Mouse (Mus musculus): ENCODE results near the gene Rere. TPM values are rescaled to one million over a fixed set of nuclear protein-coding genes. Genes with fewer than 3 reads are reported as not detected.
A peak's percentile ranks its signal among the peaks of the same experiment; 100 is the strongest.

The Rere gene
- polyA plus RNA-seq, 1 experiment: 82.1 TPM

- peak; percentile 38 for DNase-seq (ENCODE audit: low read depth)
- no peak for TF ChIP-seq POLR2A (IDR thresholded peaks at IDR 0.05; ENCODE audit: borderline replicate concordance, extremely low read depth, insufficient read depth, insufficient read length, poor library complexity, severe bottlenecking)
- TF ChIP-seq CTCF (IDR thresholded peaks at IDR 0.05; ENCODE audit: borderline replicate concordance, extremely low read depth, insufficient read depth, insufficient read length): no peak
These were observed 93.4 kb downstream of the Rere start for GRCm38 (mm10) chr4:150374651-150375447.

- TF ChIP-seq CTCF (IDR thresholded peaks at IDR 0.05; ENCODE audit: borderline replicate concordance, extremely low read depth, insufficient read depth, insufficient read length) (no peak), POLR2A (IDR thresholded peaks at IDR 0.05; ENCODE audit: borderline replicate concordance, extremely low read depth, insufficient read depth, insufficient read length, poor library complexity, severe bottlenecking) (no peak)
- DNase-seq (ENCODE audit: low read depth): peak; percentile 62
These were observed 94.0 kb downstream of the Rere start for GRCm38 (mm10) chr4:150375448-150375935.

DNA sequence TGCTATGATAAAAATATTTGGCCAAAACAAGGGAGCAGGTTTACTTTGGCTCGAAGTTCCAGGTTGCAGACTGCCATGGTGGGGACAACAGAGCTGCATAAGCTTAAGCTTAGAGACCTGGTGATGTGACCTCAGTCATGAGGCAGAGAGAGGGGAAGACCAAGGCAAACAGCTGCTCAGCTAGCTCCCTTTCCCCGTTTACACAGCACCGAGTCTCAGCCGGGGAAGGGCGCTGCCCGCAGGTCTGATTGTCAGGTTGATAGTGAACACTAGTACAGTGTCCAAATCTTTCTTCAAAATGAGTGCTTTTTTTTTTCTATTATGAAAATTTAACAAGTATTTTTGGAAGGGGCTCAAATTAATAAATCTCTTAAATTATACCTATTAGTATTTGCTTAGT, 97.9 kb downstream of the Rere start:
- TF ChIP-seq POLR2A (IDR thresholded peaks at IDR 0.05; ENCODE audit: borderline replicate concordance, extremely low read depth, insufficient read depth, insufficient read length, poor library complexity, severe bottlenecking): no peak
- no peak for TF ChIP-seq CTCF (IDR thresholded peaks at IDR 0.05; ENCODE audit: borderline replicate concordance, extremely low read depth, insufficient read depth, insufficient read length)
- DNase-seq (ENCODE audit: low read depth): no peak

DNA sequence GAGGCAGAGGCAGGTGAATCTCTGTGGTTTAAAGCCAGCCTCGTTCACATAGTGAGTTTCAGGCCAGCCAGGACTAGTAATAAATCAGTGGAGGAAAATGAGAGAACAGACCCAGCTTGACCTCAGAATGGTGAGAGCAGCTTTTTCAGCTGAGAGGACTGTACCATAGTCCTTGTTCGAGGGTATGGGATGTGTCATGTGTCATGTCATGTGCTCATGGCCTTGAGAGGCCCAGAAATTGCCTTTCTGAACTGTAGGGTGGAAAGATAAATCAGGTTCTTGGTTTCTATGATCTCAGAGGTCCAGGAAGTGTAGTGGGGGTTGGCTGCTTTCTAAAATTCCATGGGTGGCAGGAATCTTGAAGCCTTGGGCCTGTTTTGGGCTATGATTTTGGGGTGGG, 98.3 kb downstream of the Rere start:
- no peak for TF ChIP-seq CTCF (IDR thresholded peaks at IDR 0.05; ENCODE audit: borderline replicate concordance, extremely low read depth, insufficient read depth, insufficient read length)
- TF ChIP-seq POLR2A (IDR thresholded peaks at IDR 0.05; ENCODE audit: borderline replicate concordance, extremely low read depth, insufficient read depth, insufficient read length, poor library complexity, severe bottlenecking): no peak
- DNase-seq (ENCODE audit: low read depth): no peak

GRCm38 (mm10) chr4:150380273-150380672, 98.8 kb downstream of the Rere start:
- no peak for DNase-seq (ENCODE audit: low read depth)
- no peak for TF ChIP-seq CTCF (IDR thresholded peaks at IDR 0.05; ENCODE audit: borderline replicate concordance, extremely low read depth, insufficient read depth, insufficient read length)
- TF ChIP-seq POLR2A (IDR thresholded peaks at IDR 0.05; ENCODE audit: borderline replicate concordance, extremely low read depth, insufficient read depth, insufficient read length, poor library complexity, severe bottlenecking): no peak

GRCm38 (mm10) chr4:150382504-150382903, 101.1 kb downstream of the Rere start:
- TF ChIP-seq CTCF (IDR thresholded peaks at IDR 0.05; ENCODE audit: borderline replicate concordance, extremely low read depth, insufficient read depth, insufficient read length) (no peak), POLR2A (IDR thresholded peaks at IDR 0.05; ENCODE audit: borderline replicate concordance, extremely low read depth, insufficient read depth, insufficient read length, poor library complexity, severe bottlenecking) (no peak)
- DNase-seq (ENCODE audit: low read depth): no peak

DNA sequence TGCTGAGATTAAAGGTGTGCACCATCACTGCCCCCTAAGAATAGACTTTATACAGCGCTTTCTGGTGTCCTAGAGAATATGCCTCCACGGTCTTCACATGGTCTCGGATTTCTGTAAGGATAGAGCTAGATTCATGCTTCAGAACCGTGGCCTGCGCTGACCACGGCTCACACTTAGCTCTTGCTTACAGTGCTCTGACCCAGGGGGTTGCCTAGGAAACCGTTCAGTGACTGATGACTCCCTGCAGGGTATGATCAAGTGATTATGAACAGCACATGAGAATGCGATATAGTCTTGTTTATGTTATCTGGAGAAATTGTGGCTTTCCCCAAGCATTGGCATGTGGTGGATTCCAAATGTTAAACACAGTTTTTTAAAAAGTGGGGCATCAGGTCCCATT, 103.0 kb downstream of the Rere start:
- TF ChIP-seq CTCF (IDR thresholded peaks at IDR 0.05; ENCODE audit: borderline replicate concordance, extremely low read depth, insufficient read depth, insufficient read length) (no peak), POLR2A (IDR thresholded peaks at IDR 0.05; ENCODE audit: borderline replicate concordance, extremely low read depth, insufficient read depth, insufficient read length, poor library complexity, severe bottlenecking) (no peak)
- DNase-seq (ENCODE audit: low read depth): peak; percentile 37

DNA sequence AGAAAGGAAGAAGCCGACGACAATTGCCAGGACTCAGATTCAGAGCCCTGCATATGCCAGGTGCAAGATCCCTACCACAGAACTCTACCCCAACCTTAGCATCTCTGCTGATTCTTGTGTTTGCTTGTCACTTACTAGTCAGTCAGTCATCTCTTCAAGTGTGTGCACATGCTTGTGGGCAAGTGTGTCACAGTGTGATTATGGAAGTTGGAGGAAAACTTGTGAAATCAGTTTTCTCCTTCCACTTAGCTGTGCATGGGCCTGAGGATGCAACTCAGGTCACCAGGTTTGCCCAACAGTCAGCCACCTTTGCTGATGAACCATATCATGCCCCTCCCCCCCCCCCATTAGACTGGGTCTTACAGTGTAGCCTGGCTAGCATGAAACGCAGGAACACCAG, 103.5 kb downstream of the Rere start:
- TF ChIP-seq POLR2A (IDR thresholded peaks at IDR 0.05; ENCODE audit: borderline replicate concordance, extremely low read depth, insufficient read depth, insufficient read length, poor library complexity, severe bottlenecking): no peak
- TF ChIP-seq CTCF (IDR thresholded peaks at IDR 0.05; ENCODE audit: borderline replicate concordance, extremely low read depth, insufficient read depth, insufficient read length): no peak

GRCm38 (mm10) chr4:150388518-150388917, 107.1 kb downstream of the Rere start:
- no peak for DNase-seq (ENCODE audit: low read depth)
- no peak for TF ChIP-seq POLR2A (IDR thresholded peaks at IDR 0.05; ENCODE audit: borderline replicate concordance, extremely low read depth, insufficient read depth, insufficient read length, poor library complexity, severe bottlenecking)
- TF ChIP-seq CTCF (IDR thresholded peaks at IDR 0.05; ENCODE audit: borderline replicate concordance, extremely low read depth, insufficient read depth, insufficient read length): no peak

More for the DNA sequence above, 103.5 kb downstream of the Rere start:
- no peak for DNase-seq (ENCODE audit: low read depth)

GRCm38 (mm10) chr4:150393607-150394006, 112.2 kb downstream of the Rere start:
- peak; percentile 29 for DNase-seq (ENCODE audit: low read depth)
- no peak for TF ChIP-seq POLR2A (IDR thresholded peaks at IDR 0.05; ENCODE audit: borderline replicate concordance, extremely low read depth, insufficient read depth, insufficient read length, poor library complexity, severe bottlenecking)
- TF ChIP-seq CTCF (IDR thresholded peaks at IDR 0.05; ENCODE audit: borderline replicate concordance, extremely low read depth, insufficient read depth, insufficient read length): no peak

DNA sequence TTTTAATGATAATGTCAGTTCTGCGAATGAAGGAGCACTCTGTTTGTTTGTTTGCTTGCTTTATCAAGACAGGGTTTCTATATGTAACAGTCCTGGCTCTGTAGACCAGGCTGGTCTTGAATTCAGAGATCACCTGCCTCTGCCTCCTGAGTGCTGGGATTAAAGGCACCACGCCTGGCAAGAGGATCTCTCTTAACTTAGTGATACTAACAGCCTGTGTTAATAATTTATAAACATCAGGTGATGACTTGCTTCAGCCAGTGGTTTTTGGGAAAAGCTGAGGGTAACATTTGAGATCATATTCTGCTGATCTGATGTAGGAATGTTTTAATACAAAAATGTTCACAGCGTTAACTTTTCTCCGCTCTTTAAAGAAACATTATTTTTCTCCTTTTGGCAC, 112.6 kb downstream of the Rere start:
- TF ChIP-seq CTCF (IDR thresholded peaks at IDR 0.05; ENCODE audit: borderline replicate concordance, extremely low read depth, insufficient read depth, insufficient read length): no peak
- no peak for TF ChIP-seq POLR2A (IDR thresholded peaks at IDR 0.05; ENCODE audit: borderline replicate concordance, extremely low read depth, insufficient read depth, insufficient read length, poor library complexity, severe bottlenecking)
- DNase-seq (ENCODE audit: low read depth): no peak

GRCm38 (mm10) chr4:150396339-150396738, 114.9 kb downstream of the Rere start:
- DNase-seq (ENCODE audit: low read depth): peak; percentile 63
- TF ChIP-seq POLR2A (IDR thresholded peaks at IDR 0.05; ENCODE audit: borderline replicate concordance, extremely low read depth, insufficient read depth, insufficient read length, poor library complexity, severe bottlenecking) (no peak), CTCF (IDR thresholded peaks at IDR 0.05; ENCODE audit: borderline replicate concordance, extremely low read depth, insufficient read depth, insufficient read length) (no peak)
